Mouse (Mus musculus) G1E (cell line): ENCODE measurements at regions not wholly inside any gene's neighbourhood (a gene's known extent, or its start where the extent isn't known, plus 50 kb on each side); places are given as distances from the start of the nearest gene placed in this dataset.

Source experiments
- CTCF ChIP-seq: IDR thresholded peaks from 2 replicates; pipeline ENCODE4 v1.5.1; 2012; ENCODE audit warnings: low read depth, low read length, inconsistent platforms, mixed read lengths
- POLR2AphosphoS5 ChIP-seq: IDR thresholded peaks from 2 replicates; pipeline ENCODE4 v1.6.1; 2012; ENCODE audit warnings: low read depth, low read length, inconsistent platforms; ENCODE audit not compliant: insufficient replicate concordance

GRCm38 (mm10) chr9:115390880-115391281 is 80.7 kb upstream of the Stt3b start:
- no peak for TF ChIP-seq CTCF
- no peak for TF ChIP-seq POLR2AphosphoS5
